Mouse (Mus musculus) testis, postnatal 14 days (tissue): ENCODE measurements around the gene Dcst1.

Source experiments
- DNase-seq: peaks from one replicate; pipeline ENCODE4 v3.0.0; 2021; ENCODE audit warnings: low spot score

Dcst1 gene

DNA sequence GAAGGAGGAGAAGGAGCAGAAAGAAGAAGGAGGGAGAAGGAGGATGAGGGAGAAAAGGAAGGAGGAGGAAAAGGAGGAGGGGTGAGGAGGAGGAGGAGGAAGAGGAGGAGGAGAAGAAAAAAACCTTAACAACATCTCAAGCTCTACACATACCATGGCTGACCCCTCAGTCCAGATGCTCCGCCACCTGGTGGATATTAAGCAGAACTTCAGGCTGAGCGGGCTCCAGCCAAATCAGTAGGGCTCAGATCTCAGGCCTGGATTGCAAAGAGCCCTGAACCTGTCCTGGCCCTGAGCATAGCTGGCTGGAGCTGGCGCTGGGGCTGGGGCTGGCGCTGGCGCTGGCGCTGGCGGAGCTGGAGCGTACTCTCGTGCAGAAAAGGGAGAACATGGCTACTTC, 57.0 kb downstream of the Dcst1 start:
- peak; percentile 65 for DNase-seq

DNA sequence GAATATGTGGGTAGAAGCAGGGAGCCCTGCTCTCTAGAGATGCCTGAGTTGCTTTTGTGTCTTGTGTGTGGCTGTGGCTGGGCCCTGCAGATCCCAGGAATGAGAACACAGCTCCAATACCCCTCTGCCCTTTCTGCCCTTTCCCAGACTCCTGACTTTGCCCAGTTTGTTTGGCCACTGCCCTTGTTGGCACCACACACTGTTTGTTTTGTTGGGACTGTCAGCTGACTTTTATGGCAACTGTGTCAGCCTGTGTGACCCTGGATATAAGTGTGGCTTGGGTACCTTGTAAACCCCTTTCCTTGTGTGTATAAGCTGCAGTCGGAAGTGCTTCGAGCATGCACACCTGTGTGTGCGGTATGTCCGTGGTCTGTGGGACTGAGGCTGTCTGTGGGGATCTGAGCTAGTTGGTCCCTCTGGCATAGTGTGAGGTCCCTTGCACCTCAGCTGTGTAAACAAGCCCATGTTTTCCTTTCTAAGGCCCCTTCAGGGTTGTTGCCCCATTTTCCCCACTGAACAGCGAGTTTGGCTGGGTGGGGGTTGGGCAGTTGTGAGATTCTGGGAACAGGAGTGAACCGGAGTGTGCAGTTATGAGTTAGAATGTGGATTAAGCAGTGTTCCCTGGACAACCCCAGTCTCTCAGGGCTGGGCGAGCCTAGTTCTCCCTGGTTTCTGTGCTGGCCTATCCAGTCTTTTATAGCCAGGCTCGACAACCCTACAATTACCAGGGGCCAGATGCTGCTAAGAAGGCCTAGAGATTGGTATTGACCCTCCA, 59.3 kb downstream of the Dcst1 start:
- DNase-seq: no peak

DNA sequence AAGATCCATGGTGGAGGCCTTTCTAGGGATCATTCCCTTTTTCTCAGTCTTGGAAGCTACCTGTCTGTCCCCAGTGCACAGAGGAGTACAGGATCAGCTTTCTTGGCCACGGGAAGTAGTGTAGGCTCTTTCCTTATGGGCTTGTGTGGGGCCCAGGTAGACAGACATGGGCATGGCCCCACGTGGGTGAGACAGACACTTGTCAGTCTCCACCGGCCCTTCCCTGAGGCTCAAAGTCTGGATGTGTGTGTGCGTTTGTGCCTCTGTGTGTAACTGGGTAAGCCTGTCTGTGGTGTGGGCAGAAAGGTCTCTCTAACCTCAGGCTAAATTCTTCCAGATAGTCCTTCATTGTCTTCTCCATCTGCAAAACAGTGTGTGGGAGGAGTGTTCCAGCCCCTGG, 59.9 kb downstream of the Dcst1 start:
- no peak for DNase-seq

- DNase-seq: no peak
These were observed 60.6 kb downstream of the Dcst1 start for GRCm38 (mm10) chr3:89304440-89304839.

GRCm38 (mm10) chr3:89300514-89300913, 64.5 kb downstream of the Dcst1 start:
- DNase-seq: no peak
